Mouse (Mus musculus) fibroblast of lung, adult 2 months (primary cell): ENCODE data around the gene Eif4e.
"Not testable (repeated sequence)": the region's sequence is repeated elsewhere in the genome, so short reads cannot be mapped to it uniquely, and the experiment has no call there.

ENCODE experiments used
- DNase-seq: peaks from one replicate; pipeline ENCODE4 v3.0.0-alpha.2; 2011; ENCODE audit warnings: low read depth

Eif4e gene

DNA sequence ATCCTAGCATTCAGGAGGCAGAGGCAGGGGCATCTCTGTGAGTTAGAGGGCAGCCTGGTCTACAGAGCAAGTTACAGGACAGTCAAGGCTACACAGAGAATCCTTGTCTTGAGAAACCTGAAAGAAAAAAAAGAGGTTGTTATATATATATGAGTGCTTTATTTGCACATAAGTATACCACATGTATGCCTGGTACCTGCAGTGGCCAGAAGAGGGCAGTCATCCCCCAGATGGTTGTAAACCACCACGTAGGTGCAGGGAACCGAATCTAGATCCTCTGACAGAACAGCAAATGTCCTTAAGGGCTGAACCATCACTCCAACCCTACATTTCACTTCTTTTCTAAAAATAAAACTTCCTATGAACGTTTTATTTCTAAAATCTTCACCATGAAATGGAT lies 8.1 kb upstream of the Eif4e start:
- DNase-seq: no peak

DNA sequence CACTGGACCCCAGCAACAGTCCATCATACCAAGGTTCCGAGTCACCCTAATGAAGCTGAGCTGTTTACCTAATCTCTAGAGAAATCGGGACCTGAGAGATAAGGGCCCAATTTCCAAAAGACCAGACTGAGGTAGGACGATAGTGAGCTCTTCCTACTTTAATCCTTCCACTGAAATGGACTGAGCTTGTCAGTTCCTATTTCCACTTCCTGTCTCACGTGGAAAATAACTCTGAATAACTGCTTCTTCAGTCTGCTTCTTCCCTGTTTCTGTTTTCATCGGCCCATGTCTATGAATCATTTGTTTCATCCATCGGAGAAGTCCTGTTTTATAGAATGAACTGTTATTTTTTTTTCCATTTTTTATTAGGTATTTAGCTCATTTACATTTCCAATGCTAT lies 6.8 kb upstream of the Eif4e start:
- no peak for DNase-seq

DNA sequence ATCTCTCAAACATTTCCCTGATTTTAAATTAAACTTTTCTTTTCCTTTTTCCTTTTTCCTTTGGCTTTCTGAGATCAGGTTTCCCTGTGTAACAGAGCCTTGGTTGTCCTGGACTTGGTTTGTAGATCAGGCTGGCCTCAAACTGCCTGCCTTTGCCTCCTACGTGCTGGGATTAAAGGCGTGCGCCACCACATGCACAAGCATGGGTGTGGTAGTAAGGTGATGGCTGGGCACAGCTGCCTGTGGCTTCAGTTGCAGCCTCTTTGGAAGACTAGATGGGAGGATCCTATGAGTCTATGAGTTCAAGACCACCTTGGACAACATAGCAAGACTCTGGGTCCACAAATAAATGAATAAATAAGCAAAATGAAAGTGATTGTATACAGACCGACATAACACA lies 2.0 kb upstream of the Eif4e start:
- DNase-seq: no peak

- DNase-seq: no peak
Observed at GRCm38 (mm10) chr3:138525494-138525893, 485 bp upstream of the Eif4e start.

GRCm38 (mm10) chr3:138526916-138527666 lies 1.1 kb downstream of the Eif4e start:
- DNase-seq: peak; percentile 97

GRCm38 (mm10) chr3:138527667-138528231 lies 1.8 kb downstream of the Eif4e start:
- DNase-seq: no peak

- DNase-seq: no peak
Observed at GRCm38 (mm10) chr3:138528265-138528664, 2.3 kb downstream of the Eif4e start.

DNA sequence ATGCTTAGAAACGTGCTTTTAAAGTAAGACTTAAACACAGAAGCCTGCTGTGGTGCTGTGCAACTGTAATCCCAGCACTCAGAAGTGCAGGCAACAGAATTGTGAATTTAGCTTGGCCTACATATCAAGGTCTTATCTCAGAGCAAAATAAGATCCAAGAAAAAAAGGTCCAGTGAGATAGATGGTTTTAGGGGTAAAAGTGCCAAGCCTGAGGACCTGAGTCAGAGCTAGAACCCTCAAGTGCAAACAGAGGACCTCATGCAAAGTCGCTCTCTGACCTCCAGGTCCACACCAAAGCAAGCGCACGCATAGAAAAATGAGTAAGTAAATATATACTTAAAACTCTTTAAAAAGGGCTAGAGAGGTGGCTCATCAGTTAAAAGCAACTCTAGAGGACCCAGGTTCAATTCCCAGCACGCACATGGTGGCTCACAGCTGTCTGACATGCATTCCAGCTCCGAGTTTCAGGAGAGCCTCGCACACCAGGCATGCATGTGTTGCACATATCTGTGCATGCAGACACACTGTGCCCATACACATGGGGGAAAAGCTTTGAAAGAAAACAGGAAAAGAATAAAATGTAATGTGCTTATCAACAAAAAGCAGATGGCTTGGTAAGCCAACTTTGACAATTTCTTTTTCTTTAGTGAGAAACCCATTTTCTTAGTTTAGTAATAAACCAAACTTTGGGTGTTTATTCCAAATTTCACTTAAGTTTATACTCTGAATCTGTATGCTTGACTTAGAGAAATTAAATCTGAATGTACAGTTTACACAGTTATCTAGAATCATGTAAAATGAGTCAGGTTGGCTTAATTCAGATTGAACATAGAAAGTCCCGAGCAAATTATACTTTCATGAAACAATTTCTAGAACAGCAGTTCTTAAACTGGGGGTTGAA lies 4.8 kb downstream of the Eif4e start:
- DNase-seq: no peak

DNA sequence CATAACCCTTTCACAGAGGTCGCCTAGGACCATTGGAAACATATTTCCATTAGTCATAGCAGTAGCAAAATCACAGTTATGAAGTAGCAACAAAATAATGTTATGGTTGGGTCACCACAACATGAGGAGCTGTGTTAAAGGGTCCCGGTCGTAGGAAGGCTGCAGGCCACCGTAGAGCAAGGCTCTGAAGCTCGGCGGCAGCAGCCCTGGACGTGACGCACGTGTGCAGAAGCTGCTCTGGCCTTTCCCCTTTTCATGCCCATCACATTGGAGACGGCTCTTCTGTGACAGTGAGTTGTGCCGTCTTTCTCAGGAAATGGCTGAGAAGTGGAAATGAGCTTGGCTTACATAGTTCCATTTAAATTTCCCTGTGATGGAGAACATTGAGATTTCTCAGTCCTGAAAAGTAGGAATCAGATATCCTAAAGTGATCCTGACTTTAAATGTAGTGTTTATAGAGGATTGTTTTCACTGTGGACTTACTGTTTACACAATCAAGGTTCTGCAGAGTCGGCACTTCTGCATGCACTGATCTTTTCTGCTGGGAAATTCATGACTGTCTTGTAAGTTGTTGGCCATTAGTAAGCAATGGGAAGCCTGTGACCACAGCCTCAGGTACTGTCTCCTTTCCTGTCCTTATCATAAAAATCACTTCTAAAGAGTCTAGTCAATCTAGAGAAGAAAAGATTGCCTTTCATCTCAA lies 5.7 kb downstream of the Eif4e start:
- no peak for DNase-seq

DNA sequence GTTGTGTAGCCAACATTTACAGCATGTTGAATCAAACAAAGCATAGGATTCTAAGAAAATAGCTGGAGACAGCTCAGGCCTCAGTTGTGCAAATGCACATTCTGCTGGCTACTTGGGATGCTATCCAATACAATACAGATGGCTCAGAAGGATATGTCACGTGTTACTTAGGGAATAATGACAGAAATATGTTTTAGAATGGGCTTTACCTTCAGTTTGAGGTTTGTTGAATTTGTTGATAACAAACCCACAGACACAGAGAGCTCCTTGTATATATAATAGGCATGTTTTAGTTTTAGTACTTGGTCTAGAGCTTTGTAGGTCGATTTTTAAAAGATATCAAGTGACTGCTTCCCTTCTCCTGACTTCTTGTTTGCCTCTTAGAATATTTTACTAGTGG lies 6.8 kb downstream of the Eif4e start:
- no peak for DNase-seq

GRCm38 (mm10) chr3:138536031-138536430 lies 10.1 kb downstream of the Eif4e start:
- DNase-seq: no peak

DNA sequence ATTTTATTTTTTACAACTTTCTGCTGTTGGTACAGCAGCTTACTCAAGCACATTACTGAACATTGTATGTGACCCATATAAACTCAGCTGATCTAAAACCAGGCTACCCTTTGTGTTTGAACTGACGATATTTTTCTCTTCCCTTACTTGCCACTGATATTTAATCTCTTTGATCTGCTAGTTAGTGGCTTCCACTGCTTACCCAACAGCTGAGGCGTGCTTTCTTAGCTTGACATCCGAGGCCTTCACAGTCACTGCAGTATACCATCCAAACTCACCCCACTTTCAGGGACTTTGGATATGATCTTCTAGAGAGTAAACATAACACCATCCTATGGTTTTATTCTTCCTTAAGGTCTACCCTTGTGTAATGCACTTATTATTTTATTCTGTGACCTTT lies 16.6 kb downstream of the Eif4e start:
- no peak for DNase-seq

DNA sequence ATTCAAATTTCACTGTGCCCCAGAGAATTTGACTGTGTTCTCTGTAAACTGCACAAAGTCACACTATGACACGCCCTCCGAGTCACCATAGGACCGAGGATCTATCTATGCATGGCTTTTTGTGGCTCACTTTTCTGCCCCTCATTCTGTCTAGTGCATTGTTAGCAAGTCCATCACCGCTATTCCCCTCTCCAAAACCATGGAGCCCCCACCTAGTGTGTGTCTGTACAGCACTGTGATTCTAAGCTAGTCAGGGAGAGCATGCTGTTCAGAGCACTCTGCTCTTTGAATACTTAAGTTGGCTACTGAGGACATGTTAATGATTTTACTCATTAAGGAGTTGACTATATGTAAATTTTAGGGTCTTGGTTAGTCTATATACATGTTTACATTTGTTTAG lies 18.1 kb downstream of the Eif4e start:
- no peak for DNase-seq

GRCm38 (mm10) chr3:138546678-138547077 lies 20.7 kb downstream of the Eif4e start:
- no peak for DNase-seq

GRCm38 (mm10) chr3:138549045-138549444 lies 23.1 kb downstream of the Eif4e start:
- no peak for DNase-seq

DNA sequence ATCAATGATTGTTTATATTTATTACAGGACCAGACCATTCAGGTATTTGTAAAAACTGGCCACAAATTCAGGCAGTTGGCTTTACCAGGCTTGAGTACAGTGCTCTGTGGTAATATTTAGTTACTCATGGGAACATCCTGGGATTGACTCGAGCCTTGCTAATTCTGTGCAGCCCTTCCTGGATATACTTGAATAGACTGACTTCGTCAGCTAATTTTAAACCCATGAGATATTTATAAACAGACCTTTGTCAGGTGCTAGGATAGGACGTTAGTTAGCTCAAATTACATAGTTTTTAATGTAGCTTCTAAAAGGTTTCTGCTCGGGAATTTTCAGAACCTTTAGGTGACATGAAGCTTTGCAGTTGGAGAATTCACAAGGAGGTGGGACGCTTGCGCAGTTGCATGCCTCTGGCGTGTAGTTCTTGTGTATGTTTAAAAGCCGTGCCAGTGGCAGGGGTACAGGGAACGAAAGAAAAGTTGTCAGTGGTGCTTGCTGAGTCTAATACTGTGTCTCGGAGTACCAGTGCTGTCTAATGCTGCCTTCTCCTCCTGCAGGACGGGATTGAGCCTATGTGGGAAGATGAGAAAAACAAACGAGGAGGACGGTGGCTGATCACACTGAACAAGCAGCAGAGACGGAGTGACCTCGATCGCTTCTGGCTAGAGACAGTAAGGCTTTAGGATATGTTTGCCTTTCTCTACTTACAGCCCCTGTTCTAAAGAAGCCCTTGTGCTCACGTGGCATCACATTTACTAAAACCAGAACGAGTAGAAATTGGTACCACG lies 24.6 kb downstream of the Eif4e start:
- DNase-seq: no peak

DNA sequence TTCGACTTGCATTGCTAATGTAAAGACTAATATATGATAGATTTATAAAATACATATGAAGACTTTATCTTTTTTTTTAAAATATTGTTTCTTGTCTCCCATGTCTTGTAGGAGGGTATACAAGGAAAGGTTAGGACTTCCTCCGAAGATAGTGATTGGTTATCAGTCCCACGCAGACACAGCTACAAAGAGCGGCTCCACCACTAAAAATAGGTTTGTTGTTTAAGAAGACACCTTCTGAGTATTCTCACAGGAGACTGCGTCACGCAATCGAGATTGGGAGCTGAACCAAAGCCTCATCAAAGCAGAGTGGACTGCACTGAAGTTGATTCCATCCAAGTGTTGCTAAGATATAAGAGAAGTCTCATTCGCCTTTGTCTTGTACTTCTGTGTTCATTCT lies 29.3 kb downstream of the Eif4e start:
- DNase-seq: not testable (repeated sequence)

GRCm38 (mm10) chr3:138558529-138558928 lies 32.5 kb downstream of the Eif4e start:
- DNase-seq: no peak

GRCm38 (mm10) chr3:138560242-138560641 lies 34.3 kb downstream of the Eif4e start:
- DNase-seq: no peak

DNA sequence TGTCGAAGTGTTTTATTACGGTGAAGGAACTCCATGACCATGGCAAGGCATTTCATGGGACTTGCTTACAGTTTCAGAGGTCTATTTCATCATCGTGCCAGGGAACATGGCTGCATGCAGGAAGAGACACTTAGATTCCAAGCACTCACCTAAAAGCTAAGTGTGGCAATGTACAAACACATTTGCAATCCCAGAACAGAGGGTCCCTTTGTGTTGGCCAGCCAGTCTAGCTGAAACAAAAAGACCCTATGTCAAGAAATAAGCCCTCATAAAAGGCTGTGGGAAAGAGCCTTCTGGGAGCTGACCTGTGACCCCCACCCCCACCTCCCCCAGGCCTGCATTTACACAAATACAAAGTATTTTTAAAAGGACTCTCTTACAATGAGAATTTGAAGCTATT lies 34.9 kb downstream of the Eif4e start:
- DNase-seq: no peak

- no peak for DNase-seq
Observed at GRCm38 (mm10) chr3:138578867-138579266, 52.9 kb downstream of the Eif4e start.

DNA sequence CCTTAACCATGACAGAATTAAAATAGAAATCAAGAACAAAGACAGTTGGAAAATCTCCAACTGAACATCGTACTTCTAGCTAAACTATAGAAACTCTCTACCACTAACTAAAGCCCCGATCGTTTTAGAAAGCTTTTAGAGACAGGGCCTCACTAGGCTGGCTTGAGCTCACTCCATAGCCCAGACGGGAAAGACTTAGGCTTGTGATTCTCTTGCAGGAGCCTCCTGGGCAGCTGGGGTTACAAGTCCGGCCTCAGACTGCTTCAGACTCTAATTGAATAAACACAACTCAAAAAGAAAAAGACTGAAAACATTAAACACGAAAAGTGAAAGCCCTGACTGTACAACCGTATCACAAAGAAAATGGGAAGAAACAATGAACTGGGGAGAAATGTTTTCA lies 60.2 kb downstream of the Eif4e start:
- no peak for DNase-seq
